Mouse (Mus musculus): Measurements from ENCODE around the gene Tulp4. TPM values are rescaled to one million over a fixed set of nuclear protein-coding genes. Genes with fewer than 3 reads are reported as not detected.

The Tulp4 gene
- polyA plus RNA-seq, 1 experiment from 2014 or later, result 33.6 TPM

DNA sequence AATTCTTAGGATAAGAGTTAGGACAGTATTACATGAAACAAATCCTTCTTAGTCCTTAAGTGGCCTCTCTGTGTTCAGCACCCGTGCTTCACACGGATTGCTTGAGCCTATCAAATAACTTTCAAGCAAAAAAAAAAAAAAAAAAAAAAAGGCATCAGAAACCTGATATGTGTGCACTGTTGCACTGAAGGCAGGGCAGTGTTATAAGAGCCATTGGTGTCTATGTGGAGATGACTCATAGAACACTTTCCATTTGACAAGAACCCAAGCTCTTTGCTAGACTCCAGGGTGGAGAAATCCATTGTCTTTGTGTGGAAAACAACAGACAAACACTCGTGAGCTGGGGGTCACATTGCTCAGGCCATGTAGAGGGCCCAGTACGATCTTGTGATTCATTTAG lies 58.7 kb downstream of the Tulp4 start:
- WGBS, result 52% methylated on average over 4 of the region's 4 CpGs
- Histone ChIP-seq H3K4me2 (replicated peaks; ENCODE audit: low read depth) (no peak overlapping the region), H3K27ac (replicated peaks) (no peak overlapping the region), H3K27me3 (ENCODE audit: control insufficient read depth, insufficient read depth, low read length) (no peaks in the 10 kb centered on the region), H3K36me3 (ENCODE audit: control insufficient read depth, insufficient read depth, low read length) (no peaks in the 10 kb centered on the region), H3K4me1 (replicated peaks; ENCODE audit: control insufficient read depth, insufficient read depth) (no peaks in the 10 kb centered on the region), H3K4me3 (ENCODE audit: low read depth, low read length) (no peak overlapping the region), H3K9me3 (ENCODE audit: control insufficient read depth, low read length) (no peaks in the 10 kb centered on the region), H3K9ac (ENCODE audit: low read length) (no peak overlapping the region)
- no peak for TF ChIP-seq EP300 (optimal IDR thresholded peaks at IDR 0.05)
- TF ChIP-seq CTCF (IDR thresholded peaks at IDR 0.05; ENCODE audit: low read depth), result no peak
- no peak for ATAC-seq (ENCODE audit: low FRiP score, low TSS enrichment)
- DNase-seq (ENCODE audit: low spot score), result no peak

DNA sequence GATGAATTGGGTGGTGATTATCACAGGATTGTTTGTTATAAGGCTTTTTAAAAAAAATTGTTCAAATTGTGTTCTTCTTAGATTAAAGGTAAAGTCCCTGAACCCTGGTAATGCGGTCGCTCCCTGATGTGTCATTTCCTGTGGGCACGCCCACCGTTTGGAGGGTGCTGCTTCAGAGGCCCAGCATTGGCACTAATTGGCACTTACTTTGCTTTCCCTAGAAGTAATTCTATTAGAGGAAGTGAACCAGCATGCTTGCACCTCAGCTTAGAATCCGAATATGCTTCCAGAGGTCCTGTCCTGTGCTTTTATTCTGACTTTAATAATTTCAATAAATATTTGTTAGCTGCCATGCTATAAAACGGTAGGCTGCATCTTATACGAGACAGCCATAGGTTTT lies 66.2 kb downstream of the Tulp4 start:
- TF ChIP-seq CTCF (IDR thresholded peaks at IDR 0.05; ENCODE audit: low read depth), result no peak
- no peak for DNase-seq (ENCODE audit: low spot score)
- no peak overlapping the region for H3K4me2 ChIP-seq (replicated peaks; ENCODE audit: low read depth)
- H3K9me3 ChIP-seq (ENCODE audit: control insufficient read depth, low read length), result no peaks in the 10 kb centered on the region
- no peak overlapping the region for H3K9ac ChIP-seq (ENCODE audit: low read length)
- H3K4me3 ChIP-seq (ENCODE audit: low read depth, low read length), result no peak overlapping the region
- no peaks in the 10 kb centered on the region for H3K27me3 ChIP-seq (ENCODE audit: control insufficient read depth, insufficient read depth, low read length)
- H3K36me3 ChIP-seq (ENCODE audit: control insufficient read depth, insufficient read depth, low read length), result no peaks in the 10 kb centered on the region; the same call in 1 of the 2 replicates
- H3K4me1 ChIP-seq (replicated peaks; ENCODE audit: control insufficient read depth, insufficient read depth), result no peaks in the 10 kb centered on the region
- no peak for ATAC-seq (ENCODE audit: low FRiP score, low TSS enrichment)
- WGBS, result 53% methylated on average over 7 of the region's 7 CpGs
- H3K27ac ChIP-seq (replicated peaks), result peak overlapping the region; percentile 70

DNA sequence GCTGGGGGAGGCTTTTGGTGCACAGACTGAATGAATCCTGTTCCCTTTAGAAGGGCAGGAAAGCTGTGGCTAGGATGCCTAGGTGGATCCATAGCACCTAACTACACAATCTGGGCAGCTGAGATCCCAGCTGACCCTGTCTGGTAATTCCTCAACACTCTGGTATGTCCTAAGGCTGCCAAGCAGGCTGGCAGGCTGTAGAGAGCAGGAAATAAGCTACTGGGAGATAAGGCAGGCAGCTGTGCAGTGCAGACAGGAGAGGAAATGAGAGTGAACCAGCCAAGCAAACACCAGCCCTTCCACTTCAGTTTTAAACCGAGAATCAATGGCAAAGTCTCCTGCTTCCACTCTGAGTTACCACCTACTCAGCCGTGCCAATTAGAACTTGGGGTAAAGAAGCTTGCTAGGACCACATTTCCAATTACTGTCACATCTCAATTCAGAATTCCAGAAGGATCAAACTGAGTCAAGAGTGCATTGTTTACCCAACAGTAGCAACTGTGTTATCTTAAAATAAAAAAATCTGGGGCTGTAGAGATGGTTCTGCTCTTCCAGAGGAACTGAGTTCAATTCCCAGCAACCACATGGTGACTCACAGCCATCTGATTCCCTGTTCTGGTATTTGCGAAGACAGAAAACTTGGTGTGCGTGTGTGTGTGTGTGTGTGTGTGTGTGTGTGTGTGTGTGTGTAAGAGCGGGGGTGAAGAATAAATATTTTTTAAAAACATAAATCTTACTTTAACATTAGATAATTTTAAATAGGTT lies 66.9 kb downstream of the Tulp4 start:
- 56% methylated on average over 5 of the region's 5 CpGs for WGBS
- H3K4me2 ChIP-seq (replicated peaks; ENCODE audit: low read depth), result no peak overlapping the region
- no peaks in the 10 kb centered on the region for H3K27me3 ChIP-seq (ENCODE audit: control insufficient read depth, insufficient read depth, low read length)
- no peak overlapping the region for H3K4me3 ChIP-seq (ENCODE audit: low read depth, low read length)
- ATAC-seq (ENCODE audit: low FRiP score, low TSS enrichment), result peak; percentile 97
- H3K36me3 ChIP-seq (ENCODE audit: control insufficient read depth, insufficient read depth, low read length), result no peaks in the 10 kb centered on the region; the same call in 1 of the 2 replicates
- no peaks in the 10 kb centered on the region for H3K4me1 ChIP-seq (replicated peaks; ENCODE audit: control insufficient read depth, insufficient read depth)
- no peak overlapping the region for H3K9ac ChIP-seq (ENCODE audit: low read length)
- TF ChIP-seq CTCF (IDR thresholded peaks at IDR 0.05; ENCODE audit: low read depth) (no peak), EP300 (optimal IDR thresholded peaks at IDR 0.05) (no peak)
- H3K27ac ChIP-seq (replicated peaks), result peak overlapping the region; percentile 70
- H3K9me3 ChIP-seq (ENCODE audit: control insufficient read depth, low read length), result no peaks in the 10 kb centered on the region
- DNase-seq (ENCODE audit: low spot score), result peak; percentile 65

DNA sequence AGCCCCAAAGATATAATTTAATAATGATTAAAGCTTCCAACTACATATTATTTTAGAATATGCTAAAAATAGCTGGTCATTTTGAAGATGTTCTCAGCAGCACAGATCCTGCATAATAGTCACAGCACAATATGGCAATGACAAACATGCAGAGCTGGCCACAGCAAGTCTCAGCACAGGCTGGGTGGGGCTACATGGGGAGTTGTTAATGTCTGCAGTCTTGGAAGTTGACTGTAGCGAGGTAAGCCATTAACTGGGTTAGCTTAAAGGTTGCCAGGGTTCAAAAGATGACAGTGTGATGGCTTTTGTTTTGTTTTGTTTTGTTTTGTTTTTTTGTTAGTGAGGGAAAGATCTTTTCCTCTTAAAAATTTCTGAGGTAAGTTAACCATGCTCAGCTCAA lies 68.3 kb downstream of the Tulp4 start:
- H3K4me1 ChIP-seq (replicated peaks; ENCODE audit: control insufficient read depth, insufficient read depth), result no peaks in the 10 kb centered on the region
- no peak overlapping the region for H3K27ac ChIP-seq (replicated peaks)
- no peak overlapping the region for H3K9ac ChIP-seq (ENCODE audit: low read length)
- no peaks in the 10 kb centered on the region for H3K27me3 ChIP-seq (ENCODE audit: control insufficient read depth, insufficient read depth, low read length)
- TF ChIP-seq EP300 (optimal IDR thresholded peaks at IDR 0.05), result no peak
- TF ChIP-seq CTCF (IDR thresholded peaks at IDR 0.05; ENCODE audit: low read depth), result no peak
- H3K36me3 ChIP-seq (ENCODE audit: control insufficient read depth, insufficient read depth, low read length), result no peaks in the 10 kb centered on the region; the same call in 1 of the 2 replicates
- H3K4me2 ChIP-seq (replicated peaks; ENCODE audit: low read depth), result no peak overlapping the region
- no peak for DNase-seq (ENCODE audit: low spot score)
- no peak overlapping the region for H3K4me3 ChIP-seq (ENCODE audit: low read depth, low read length)
- ATAC-seq (ENCODE audit: low FRiP score, low TSS enrichment), result no peak
- WGBS, result 66% methylated on average over 1 of the region's 1 CpGs
- H3K9me3 ChIP-seq (ENCODE audit: control insufficient read depth, low read length), result no peaks in the 10 kb centered on the region

DNA sequence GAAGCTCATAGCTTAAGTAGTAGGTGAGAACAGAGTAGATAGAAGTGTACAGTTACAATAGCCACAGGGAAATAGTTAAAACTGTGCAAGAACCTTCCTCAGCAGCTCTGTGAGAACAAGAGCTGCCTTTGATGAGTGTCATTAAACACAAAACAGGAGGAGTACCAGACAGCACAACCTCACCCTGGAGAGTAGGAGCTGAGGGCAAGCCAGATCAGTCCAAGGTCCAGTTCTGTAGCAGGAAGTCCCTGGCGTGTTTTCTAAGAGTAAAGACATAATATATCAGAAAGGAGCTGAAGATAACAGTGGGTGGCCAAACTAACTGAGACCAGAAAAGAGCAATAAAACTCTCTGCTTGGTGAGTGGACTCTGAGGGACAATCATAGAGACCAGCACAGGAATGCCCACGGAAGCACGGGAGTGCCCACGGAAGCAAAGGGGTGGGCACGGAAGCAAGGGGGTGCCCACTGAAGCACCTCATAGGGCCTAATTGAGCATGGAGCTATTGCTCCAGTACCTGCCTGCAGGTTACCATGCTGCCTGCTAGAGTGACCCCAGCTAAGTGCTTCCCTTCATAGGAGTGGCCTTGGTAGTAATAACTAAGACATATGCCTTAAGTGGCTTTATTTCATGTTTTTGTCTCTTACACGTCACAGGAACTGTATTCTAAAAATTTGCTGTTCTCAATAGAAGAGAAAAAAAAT lies 72.5 kb downstream of the Tulp4 start:
- peak; percentile 52 for DNase-seq (ENCODE audit: low spot score)
- Histone ChIP-seq H3K27me3 (ENCODE audit: control insufficient read depth, insufficient read depth, low read length) (no peaks in the 10 kb centered on the region), H3K4me1 (replicated peaks; ENCODE audit: control insufficient read depth, insufficient read depth) (no peaks in the 10 kb centered on the region), H3K4me2 (replicated peaks; ENCODE audit: low read depth) (no peak overlapping the region), H3K4me3 (ENCODE audit: low read depth, low read length) (no peak overlapping the region), H3K27ac (replicated peaks) (peak overlapping the region; percentile 53; the same call in 1 of the 2 replicates), H3K9me3 (ENCODE audit: control insufficient read depth, low read length) (no peaks in the 10 kb centered on the region), H3K36me3 (ENCODE audit: control insufficient read depth, insufficient read depth, low read length) (no peaks in the 10 kb centered on the region; the same call in 1 of the 2 replicates), H3K9ac (ENCODE audit: low read length) (no peak overlapping the region)
- peak; percentile 93 for ATAC-seq (ENCODE audit: low FRiP score, low TSS enrichment)
- TF ChIP-seq EP300 (optimal IDR thresholded peaks at IDR 0.05) (no peak), CTCF (IDR thresholded peaks at IDR 0.05; ENCODE audit: low read depth) (no peak)
- 83% methylated on average over 6 of the region's 6 CpGs for WGBS

DNA sequence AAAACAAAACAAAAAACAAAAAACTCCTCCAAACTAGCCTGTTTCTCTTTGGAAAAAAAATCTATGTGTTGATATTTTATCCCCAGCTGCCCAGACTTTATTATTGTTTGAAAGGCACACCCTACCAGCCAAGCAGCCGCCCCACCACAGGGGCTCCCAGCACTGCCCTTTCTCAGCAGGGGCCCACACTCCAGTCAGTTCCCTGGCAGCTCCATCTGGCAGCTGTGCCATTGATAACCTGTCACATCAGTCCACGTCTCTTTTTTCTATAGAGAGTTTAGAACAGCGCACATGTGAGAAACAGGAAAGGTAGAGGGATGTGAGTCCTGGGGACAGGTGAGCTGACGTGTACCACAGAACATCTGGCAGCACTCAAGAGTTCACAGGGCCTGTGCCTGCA lies 73.2 kb downstream of the Tulp4 start:
- ATAC-seq (ENCODE audit: low FRiP score, low TSS enrichment) (no peak), DNase-seq (ENCODE audit: low spot score) (peak; percentile 20)
- no peak for TF ChIP-seq CTCF (IDR thresholded peaks at IDR 0.05; ENCODE audit: low read depth)
- no peak for TF ChIP-seq EP300 (optimal IDR thresholded peaks at IDR 0.05)
- no peaks in the 10 kb centered on the region for H3K27me3 ChIP-seq (ENCODE audit: control insufficient read depth, insufficient read depth, low read length)
- no peaks in the 10 kb centered on the region; the same call in 1 of the 2 replicates for H3K36me3 ChIP-seq (ENCODE audit: control insufficient read depth, insufficient read depth, low read length)
- no peak overlapping the region; the same call in 1 of the 2 replicates for H3K27ac ChIP-seq (replicated peaks)
- H3K4me2 ChIP-seq (replicated peaks; ENCODE audit: low read depth), result no peak overlapping the region
- no peak overlapping the region for H3K9ac ChIP-seq (ENCODE audit: low read length)
- H3K4me1 ChIP-seq (replicated peaks; ENCODE audit: control insufficient read depth, insufficient read depth), result no peaks in the 10 kb centered on the region
- 52% methylated on average over 4 of the region's 4 CpGs for WGBS
- H3K9me3 ChIP-seq (ENCODE audit: control insufficient read depth, low read length), result no peaks in the 10 kb centered on the region
- no peak overlapping the region for H3K4me3 ChIP-seq (ENCODE audit: low read depth, low read length)

Measured in stomach, postnatal 0 days (tissue).